Mouse (Mus musculus) midbrain, embryonic 11.5 days (tissue): Measurements from ENCODE around the gene Skiv2l. TPM values are rescaled to one million over a fixed set of nuclear protein-coding genes. Genes with fewer than 3 reads are reported as not detected.
"Not testable (repeated sequence)": the region's sequence is repeated elsewhere in the genome, so short reads cannot be mapped to it uniquely, and the experiment has no call there.

Experiments used
- ATAC-seq: fragments of 200-750 bp; cut with Nextera tagmentation; 2 replicates; pipeline ENCODE4 v1.8.0; 2017; ENCODE audit warnings: moderate TSS enrichment, moderate library complexity; ENCODE audit not compliant: low FRiP score
- DNase-seq: peaks from one replicate; pipeline ENCODE4 v3.0.0; 2015; ENCODE audit warnings: low spot score; ENCODE audit errors: missing footprints
- H3K27ac ChIP-seq: fragments of 300-500 bp; sonication (generic); 2 replicates; pipeline ENCODE4 v1.5.1; 2014; ENCODE audit warnings: low read depth, low read length
- H3K27me3 ChIP-seq: fragments of 300-500 bp; sonication (generic); 2 replicates; pipeline ENCODE4 v1.6.1; 2014; ENCODE audit warnings: mild to moderate bottlenecking, low read length, moderate library complexity, mixed read lengths; ENCODE audit not compliant: control insufficient read depth, insufficient read depth
- H3K36me3 ChIP-seq: fragments of 300-500 bp; sonication (generic); 2 replicates; pipeline ENCODE4 v1.6.1; 2014; ENCODE audit warnings: mild to moderate bottlenecking, low read length, moderate library complexity, mixed read lengths; ENCODE audit not compliant: control insufficient read depth, insufficient read depth
- H3K4me1 ChIP-seq: fragments of 300-500 bp; sonication (generic); 2 replicates; pipeline ENCODE4 v1.6.1; 2014; ENCODE audit warnings: low read length; ENCODE audit not compliant: control insufficient read depth, insufficient read depth
- H3K4me2 ChIP-seq: fragments of 300-500 bp; sonication (generic); 2 replicates; pipeline ENCODE4 v1.6.1; 2014; ENCODE audit warnings: mild to moderate bottlenecking, moderate library complexity
- H3K4me3 ChIP-seq: fragments of 300-500 bp; sonication (generic); 2 replicates; pipeline ENCODE4 v1.5.1; 2014; ENCODE audit warnings: low read depth, low read length
- H3K9ac ChIP-seq: fragments of 300-500 bp; sonication (generic); 2 replicates; pipeline ENCODE4 v1.6.1; 2014; ENCODE audit warnings: low read length
- H3K9me3 ChIP-seq: fragments of 300-500 bp; sonication (generic); 2 replicates; pipeline ENCODE4 v1.6.1; 2016; ENCODE audit warnings: low read length; ENCODE audit not compliant: control insufficient read depth
- WGBS: fragments of 180-500 bp; shearing (Covaris S2); extraction: QIAGEN DNeasy Blood & Tissue Kit; methylation state at CpG from one replicate; pipeline ENCODE4 v1.1.7; 2014; 5-methylcytosine and 5-hydroxymethylcytosine counted together
- polyA plus RNA-seq: library from polyadenylated mRNA; unstranded; fragments of >200 nt; fragmentation: Nextera tagmentation; extraction: Ambion mirVana; gene quantifications from 2 replicates; pipeline ENCODE4 v1.2.1, GENCODE M21; 2014

Gene Skiv2l
- polyA plus RNA-seq, 1 experiment from 2014 or later: 36.2 TPM

DNA sequence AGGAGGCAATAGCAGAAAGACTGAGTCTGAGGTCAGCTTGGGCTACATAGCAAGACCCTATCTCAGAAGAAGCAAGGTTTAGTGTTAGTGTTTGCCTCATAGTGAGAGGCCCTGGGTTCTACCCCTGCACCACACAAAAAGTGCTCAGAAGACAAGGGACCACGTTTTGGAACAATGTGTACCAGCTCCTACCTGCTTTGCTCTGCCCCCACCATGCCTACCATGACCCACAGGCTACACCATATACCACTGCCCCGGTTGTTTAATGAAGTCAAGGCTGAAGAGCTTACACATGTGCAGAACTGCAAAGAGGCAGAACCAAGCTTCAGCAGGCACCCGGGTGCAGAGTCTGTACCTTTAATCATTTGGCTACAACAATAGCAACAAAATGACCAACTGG lies 42.8 kb downstream of the Skiv2l start:
- H3K9me3 ChIP-seq: peaks cover 2% of the 10 kb centered on the region; the same call in 1 of the 2 replicates
- no peak overlapping the region for H3K9ac ChIP-seq
- H3K27ac ChIP-seq: no peak overlapping the region
- H3K4me1 ChIP-seq: no peaks in the 10 kb centered on the region
- H3K4me2 ChIP-seq: no peak overlapping the region
- no peak for DNase-seq
- H3K4me3 ChIP-seq: no peak overlapping the region
- no peaks in the 10 kb centered on the region for H3K27me3 ChIP-seq
- WGBS: 66% methylated on average over 3 of the region's 3 CpGs
- ATAC-seq: no peak
- no peaks in the 10 kb centered on the region for H3K36me3 ChIP-seq

GRCm38 (mm10) chr17:34804871-34805562 lies 45.0 kb downstream of the Skiv2l start:
- WGBS: 72% methylated on average over 6 of the region's 6 CpGs
- Histone ChIP-seq H3K4me2 (no peak overlapping the region), H3K27ac (no peak overlapping the region), H3K27me3 (no peaks in the 10 kb centered on the region), H3K36me3 (no peaks in the 10 kb centered on the region), H3K4me1 (no peaks in the 10 kb centered on the region), H3K4me3 (no peak overlapping the region), H3K9me3 (peaks cover 2% of the 10 kb centered on the region; the same call in 1 of the 2 replicates), H3K9ac (no peak overlapping the region)
- ATAC-seq (no peak), DNase-seq (no peak)

DNA sequence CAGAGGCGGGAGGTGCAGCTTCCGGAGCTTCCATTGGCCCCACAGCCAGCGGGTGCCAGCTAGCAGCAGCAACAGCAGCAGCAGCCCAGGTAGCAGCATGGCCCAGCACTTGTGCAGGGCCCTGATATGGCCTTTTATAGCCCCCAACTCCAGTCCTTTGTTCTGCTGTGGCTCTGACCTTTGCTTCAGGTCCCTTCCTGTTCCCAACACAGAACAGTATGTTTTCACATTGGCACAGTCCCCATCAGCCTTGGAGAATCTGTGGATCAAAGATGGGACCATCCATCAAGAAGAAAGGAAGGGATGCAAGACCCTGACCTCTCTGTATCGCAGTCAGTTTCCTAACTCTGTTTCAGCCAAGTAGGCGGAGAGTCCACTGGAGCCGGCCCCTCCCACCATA lies 45.7 kb downstream of the Skiv2l start, which contains the start of gene Cyp21a1:
TSS of gene Cyp21a1 (minus strand) at position 261 of the 400 bp plus-strand sequence.
- not testable (repeated sequence) for H3K27ac ChIP-seq, H3K9me3 ChIP-seq, H3K36me3 ChIP-seq, H3K4me3 ChIP-seq, H3K27me3 ChIP-seq, H3K4me2 ChIP-seq, DNase-seq, H3K4me1 ChIP-seq, H3K9ac ChIP-seq, ATAC-seq
- 100% methylated on average over 1 of the region's 6 CpGs for WGBS

DNA sequence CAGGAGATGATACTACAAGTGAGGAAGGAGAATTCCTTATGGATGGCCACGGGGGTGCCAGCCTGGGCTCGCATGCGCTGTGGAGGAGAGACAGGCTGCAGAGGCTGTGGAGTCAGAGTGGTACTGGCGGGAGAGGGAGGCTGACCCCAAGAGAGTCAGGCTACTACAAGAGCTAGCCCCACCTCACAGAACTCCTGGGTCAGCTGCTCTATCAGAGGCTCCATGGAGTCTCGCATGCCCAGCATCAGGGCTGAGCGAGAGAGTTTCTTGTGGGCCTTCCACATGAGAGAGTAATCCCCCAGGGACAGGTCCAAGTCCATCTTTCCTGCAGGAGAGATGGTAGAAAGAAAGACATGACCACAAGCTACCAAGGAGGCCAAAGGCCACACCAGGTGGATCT lies 46.6 kb downstream of the Skiv2l start:
- WGBS: 93% methylated on average over 6 of the region's 6 CpGs
- not testable (repeated sequence) for ATAC-seq, H3K9ac ChIP-seq, H3K36me3 ChIP-seq, H3K27me3 ChIP-seq, H3K4me3 ChIP-seq, H3K9me3 ChIP-seq, H3K4me1 ChIP-seq, DNase-seq, H3K4me2 ChIP-seq, H3K27ac ChIP-seq

DNA sequence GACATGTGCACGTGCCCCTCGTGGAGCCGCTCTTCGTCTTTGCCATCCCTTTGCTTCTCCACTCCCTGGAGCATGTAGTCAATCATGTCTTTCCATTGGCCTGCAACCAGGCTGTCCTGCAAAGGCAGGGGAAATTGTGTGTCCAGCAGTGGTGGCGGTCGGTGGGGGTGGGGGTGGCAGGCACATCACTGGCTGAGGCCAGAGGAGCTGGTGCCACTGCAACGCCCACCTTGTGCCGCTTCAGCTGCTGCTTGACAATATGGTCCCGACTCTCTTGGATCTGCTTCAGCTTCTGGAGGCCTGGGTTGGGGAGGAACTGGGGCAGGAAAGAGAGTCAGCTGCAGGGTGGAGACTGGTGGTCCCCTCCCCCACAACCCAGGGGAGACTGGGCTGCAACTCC lies 47.3 kb downstream of the Skiv2l start:
- H3K4me3 ChIP-seq, ATAC-seq, H3K4me1 ChIP-seq, H3K36me3 ChIP-seq, H3K27ac ChIP-seq, H3K9ac ChIP-seq, H3K9me3 ChIP-seq, H3K4me2 ChIP-seq, DNase-seq, H3K27me3 ChIP-seq: not testable (repeated sequence)
- 94% methylated on average over 9 of the region's 9 CpGs for WGBS

- H3K27ac ChIP-seq, ATAC-seq, H3K9me3 ChIP-seq, H3K4me1 ChIP-seq, H3K36me3 ChIP-seq, H3K4me2 ChIP-seq, H3K27me3 ChIP-seq, H3K9ac ChIP-seq, DNase-seq, H3K4me3 ChIP-seq: not testable (repeated sequence)
- 93% methylated on average over 16 of the region's 16 CpGs for WGBS
These were observed 49.2 kb downstream of the Skiv2l start for GRCm38 (mm10) chr17:34800781-34801305.

- Histone ChIP-seq H3K4me2 (no peak overlapping the region), H3K4me1 (no peaks in the 10 kb centered on the region), H3K36me3 (no peaks in the 10 kb centered on the region), H3K4me3 (no peak overlapping the region), H3K9me3 (no peaks in the 10 kb centered on the region), H3K9ac (no peak overlapping the region), H3K27me3 (no peaks in the 10 kb centered on the region), H3K27ac (no peak overlapping the region)
- WGBS: 88% methylated on average over 4 of the region's 4 CpGs
- ATAC-seq (no peak), DNase-seq (no peak)
These were observed 50.5 kb downstream of the Skiv2l start for GRCm38 (mm10) chr17:34799531-34799925.

DNA sequence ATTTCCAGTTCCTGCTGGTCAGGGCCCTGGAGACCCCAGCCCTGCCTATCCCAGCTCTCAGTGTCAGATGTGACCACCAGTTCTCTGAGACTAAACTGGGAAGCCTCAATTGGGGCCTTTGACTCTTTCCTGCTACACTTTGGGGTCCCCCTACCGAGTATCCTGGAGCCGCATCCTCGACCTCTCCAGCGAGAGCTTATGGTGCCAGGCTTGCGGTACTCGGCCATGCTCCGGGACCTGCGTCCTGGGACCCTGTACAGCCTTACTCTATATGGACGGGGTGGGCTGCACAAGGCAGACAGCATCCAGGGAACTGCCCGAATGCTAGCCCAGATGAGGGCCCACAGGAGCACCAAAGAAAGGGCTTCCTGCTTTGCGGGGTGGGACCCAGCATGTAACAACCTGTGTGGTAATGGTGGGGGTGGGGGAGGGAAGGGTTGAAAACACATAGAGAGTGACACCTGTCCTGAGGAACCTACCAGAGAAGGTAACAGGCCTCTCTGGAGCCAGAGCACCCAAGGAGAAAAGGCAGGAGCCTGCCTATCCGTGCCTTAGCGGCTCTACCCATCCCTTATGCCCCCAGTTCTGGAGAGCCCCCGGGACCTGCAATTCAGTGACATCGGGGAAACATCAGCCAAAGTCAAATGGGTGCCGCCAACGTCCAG lies 51.0 kb downstream of the Skiv2l start:
- WGBS: 92% methylated on average over 15 of the region's 17 CpGs
- Histone ChIP-seq H3K27ac (no peak overlapping the region), H3K9me3 (no peaks in the 10 kb centered on the region), H3K36me3 (no peaks in the 10 kb centered on the region), H3K27me3 (no peaks in the 10 kb centered on the region), H3K9ac (no peak overlapping the region), H3K4me3 (no peak overlapping the region), H3K4me1 (no peaks in the 10 kb centered on the region), H3K4me2 (no peak overlapping the region)
- DNase-seq: no peak
- ATAC-seq: no peak

GRCm38 (mm10) chr17:34798071-34798470 lies 51.9 kb downstream of the Skiv2l start:
- DNase-seq, H3K36me3 ChIP-seq, H3K9me3 ChIP-seq, H3K4me3 ChIP-seq, H3K27ac ChIP-seq, H3K27me3 ChIP-seq, ATAC-seq, H3K4me1 ChIP-seq, H3K9ac ChIP-seq, H3K4me2 ChIP-seq: not testable (repeated sequence)
- 88% methylated on average over 6 of the region's 7 CpGs for WGBS
